Comparison of ENCODE assay signal across 14 mouse cellular contexts in genomic region chrX:12288562-12289117, GRCm38 (mm10).
"Had no signal": no experiment of that assay in that cellular context is flagged by ENCODE, and none has a peak within 500 bp of the region (broad histone marks: within the 10 kb centered on the region; RNA-seq: fewer than 3 reads in every experiment).

No protein-coding gene starts in this region.

- H3K9me3 ChIP-seq: limb, embryonic 12.5 days; lung, embryonic 15.5 days; megakaryocyte, embryonic 14.5 days; neural tube, embryonic 13.5 days had no signal

- DNase-seq: kidney, adult 9 months; kidney, postnatal 36 days; layer of hippocampus, postnatal 36 days; liver; lung, postnatal 14 days; thymus, postnatal 36 days had no signal

- H3K27ac ChIP-seq: kidney, postnatal 0 days; limb, embryonic 12.5 days; lung, embryonic 15.5 days; macrophage; neural tube, embryonic 13.5 days had no signal

- H3K9ac ChIP-seq: limb, embryonic 12.5 days; lung, embryonic 15.5 days; neural tube, embryonic 13.5 days had no signal

- ATAC-seq: intestine, postnatal 0 days; midbrain, embryonic 16.5 days had no signal

- H3K4me2 ChIP-seq: limb, embryonic 12.5 days; lung, embryonic 15.5 days; neural tube, embryonic 13.5 days had no signal

- H3K4me3 ChIP-seq: limb, embryonic 12.5 days; lung, embryonic 15.5 days; megakaryocyte, embryonic 14.5 days; neural tube, embryonic 13.5 days had no signal

- H3K4me1 ChIP-seq: lung, embryonic 15.5 days; megakaryocyte, embryonic 14.5 days had no signal

- H3K36me3 ChIP-seq: limb, embryonic 12.5 days; lung, embryonic 15.5 days; neural tube, embryonic 13.5 days had no signal
